Mouse (Mus musculus) erythroblast, embryonic 14.5 days (primary cell): Measurements from ENCODE around the gene Lrrc4. TPM values are rescaled to one million over a fixed set of nuclear protein-coding genes. Genes with fewer than 3 reads are reported as not detected.

Experiments used
- H3K27me3 ChIP-seq: 2 replicates; pipeline ENCODE4 v1.6.1; 2012; ENCODE audit warnings: inconsistent platforms; ENCODE audit not compliant: control insufficient read depth
- H3K36me3 ChIP-seq: 2 replicates; pipeline ENCODE4 v1.6.1; 2012; ENCODE audit warnings: mild to moderate bottlenecking, inconsistent platforms; ENCODE audit not compliant: control insufficient read depth
- H3K4me1 ChIP-seq: 2 replicates; pipeline ENCODE4 v1.6.1; 2012; ENCODE audit warnings: inconsistent platforms; ENCODE audit not compliant: control insufficient read depth
- H3K4me3 ChIP-seq: replicated peaks from 2 replicates; pipeline ENCODE3; 2012; ENCODE audit warnings: moderate library complexity, mild to moderate bottlenecking, inconsistent platforms
- H3K9me3 ChIP-seq: 2 replicates; pipeline ENCODE4 v1.6.1; 2012; ENCODE audit warnings: low read length, inconsistent platforms, mixed read lengths; ENCODE audit not compliant: control insufficient read depth
- GATA1 ChIP-seq: IDR thresholded peaks from 2 replicates; pipeline ENCODE4 v1.6.1; 2012; ENCODE audit warnings: low read length, inconsistent platforms, mixed read lengths
- TAL1 ChIP-seq: IDR thresholded peaks from 3 replicates; pipeline ENCODE4 v1.6.1; 2012; ENCODE audit warnings: low read length, inconsistent platforms, mixed read lengths
- polyA plus RNA-seq: library from polyadenylated mRNA; stranded (reverse); fragments of >175 nt; gene quantifications from 2 replicates; pipeline ENCODE4 v1.2.3, GENCODE M21; 2012

Lrrc4 gene
- polyA plus RNA-seq, 1 experiment: not detected

- Histone ChIP-seq H3K9me3 (no peaks in the 10 kb centered on the region), H3K27me3 (no peaks in the 10 kb centered on the region), H3K4me3 (no peak overlapping the region), H3K4me1 (peaks cover 4% of the 10 kb centered on the region; the same call in 1 of the 2 replicates), H3K36me3 (no peaks in the 10 kb centered on the region)
- no peak for TF ChIP-seq GATA1
- no peak for TF ChIP-seq TAL1
These were observed 93.9 kb downstream of the Lrrc4 start for GRCm38 (mm10) chr6:28737601-28738000.

- TF ChIP-seq GATA1: no peak
- no peak for TF ChIP-seq TAL1
These were observed 94.9 kb downstream of the Lrrc4 start for GRCm38 (mm10) chr6:28736665-28737064.

GRCm38 (mm10) chr6:28735116-28735515 is 96.4 kb downstream of the Lrrc4 start:
- Histone ChIP-seq H3K9me3 (no peaks in the 10 kb centered on the region), H3K4me1 (peaks cover 4% of the 10 kb centered on the region; the same call in 1 of the 2 replicates), H3K27me3 (no peaks in the 10 kb centered on the region), H3K36me3 (no peaks in the 10 kb centered on the region), H3K4me3 (no peak overlapping the region)
- no peak for TF ChIP-seq TAL1
- TF ChIP-seq GATA1: no peak

More at GRCm38 (mm10) chr6:28736665-28737064, 94.9 kb downstream of the Lrrc4 start:
- no peaks in the 10 kb centered on the region for H3K9me3 ChIP-seq
- H3K4me1 ChIP-seq: peaks cover 4% of the 10 kb centered on the region; the same call in 1 of the 2 replicates
- H3K4me3 ChIP-seq: no peak overlapping the region
- H3K36me3 ChIP-seq: no peaks in the 10 kb centered on the region
- no peaks in the 10 kb centered on the region for H3K27me3 ChIP-seq

- TF ChIP-seq TAL1 (no peak), GATA1 (no peak)
- Histone ChIP-seq H3K27me3 (no peaks in the 10 kb centered on the region), H3K36me3 (no peaks in the 10 kb centered on the region), H3K4me1 (peaks cover 4% of the 10 kb centered on the region; the same call in 1 of the 2 replicates), H3K9me3 (no peaks in the 10 kb centered on the region), H3K4me3 (no peak overlapping the region)
These were observed 97.5 kb downstream of the Lrrc4 start for GRCm38 (mm10) chr6:28733884-28734647.

GRCm38 (mm10) chr6:28731246-28731645 is 100.3 kb downstream of the Lrrc4 start:
- peaks cover 4% of the 10 kb centered on the region; the same call in 1 of the 2 replicates for H3K4me1 ChIP-seq
- no peak for TF ChIP-seq GATA1
- TF ChIP-seq TAL1: no peak
- no peaks in the 10 kb centered on the region for H3K27me3 ChIP-seq

GRCm38 (mm10) chr6:28729649-28730048 is 101.9 kb downstream of the Lrrc4 start:
- peaks cover 6% of the 10 kb centered on the region for H3K36me3 ChIP-seq
- no peak overlapping the region for H3K4me3 ChIP-seq
- no peaks in the 10 kb centered on the region for H3K9me3 ChIP-seq
- H3K27me3 ChIP-seq: no peaks in the 10 kb centered on the region
- H3K4me1 ChIP-seq: peaks cover 4% of the 10 kb centered on the region; the same call in 1 of the 2 replicates
- TF ChIP-seq TAL1 (no peak), GATA1 (no peak)

More at GRCm38 (mm10) chr6:28731246-28731645, 100.3 kb downstream of the Lrrc4 start:
- Histone ChIP-seq H3K4me3 (no peak overlapping the region), H3K9me3 (no peaks in the 10 kb centered on the region), H3K36me3 (no peaks in the 10 kb centered on the region)

GRCm38 (mm10) chr6:28729236-28729635 is 102.3 kb downstream of the Lrrc4 start:
- TF ChIP-seq TAL1 (no peak), GATA1 (no peak)
- no peak overlapping the region for H3K4me3 ChIP-seq
- H3K9me3 ChIP-seq: no peaks in the 10 kb centered on the region
- peaks cover under 1% of the 10 kb centered on the region; the same call in 1 of the 2 replicates for H3K4me1 ChIP-seq
- H3K27me3 ChIP-seq: no peaks in the 10 kb centered on the region
- H3K36me3 ChIP-seq: peaks cover 6% of the 10 kb centered on the region

GRCm38 (mm10) chr6:28724776-28725175 is 106.8 kb downstream of the Lrrc4 start:
- Histone ChIP-seq H3K4me3 (no peak overlapping the region), H3K36me3 (peaks cover 7% of the 10 kb centered on the region), H3K4me1 (no peaks in the 10 kb centered on the region), H3K9me3 (no peaks in the 10 kb centered on the region), H3K27me3 (no peaks in the 10 kb centered on the region)
- TF ChIP-seq TAL1 (no peak), GATA1 (no peak)

- H3K9me3 ChIP-seq: no peaks in the 10 kb centered on the region
- H3K4me3 ChIP-seq: no peak overlapping the region
- no peaks in the 10 kb centered on the region for H3K27me3 ChIP-seq
- no peak for TF ChIP-seq GATA1
- no peak for TF ChIP-seq TAL1
- peaks cover 7% of the 10 kb centered on the region for H3K36me3 ChIP-seq
- no peaks in the 10 kb centered on the region for H3K4me1 ChIP-seq
These were observed 108.5 kb downstream of the Lrrc4 start for GRCm38 (mm10) chr6:28723059-28723458.
